Mouse (Mus musculus): Measurements from ENCODE around the gene Thap3. TPM values are rescaled to one million over a fixed set of nuclear protein-coding genes. Genes with fewer than 3 reads are reported as not detected.

Gene Thap3
- 78.1 and 91.7 TPM in 2 replicates for polyA plus RNA-seq (2012; rRNA removed)

GRCm38 (mm10) chr4:151988342-151989109 is at the start of gene Thap3:
TSS of gene Thap3 (minus strand) at chr4:151988997.

GRCm38 (mm10) chr4:152038225-152038984 is 49.6 kb upstream of the Thap3 start, which contains the start of gene Tas1r1:
TSS of gene Tas1r1 (minus strand) at chr4:152038568.

GRCm38 (mm10) chr4:152027524-152027923 is 38.7 kb upstream of the Thap3 start, which contains the start of gene Zbtb48:
TSS of gene Zbtb48 (minus strand) at chr4:152027671.

GRCm38 (mm10) chr4:152008622-152009075 is 19.9 kb upstream of the Thap3 start, which contains the start of gene Klhl21:
TSS of gene Klhl21 (plus strand) at chr4:152008803.

GRCm38 (mm10) chr4:151996173-151996950 is 7.6 kb upstream of the Thap3 start, which contains the start of gene Phf13:
TSS of gene Phf13 (minus strand) at chr4:151996258.

GRCm38 (mm10) chr4:151933505-151934214 is 55.1 kb downstream of the Thap3 start, which contains the start of gene Dnajc11:
TSS of gene Dnajc11 (plus strand) at chr4:151933691.

Other genes with a start within 250 kb of the Thap3 start
- gene Camta1, start 127.1 kb downstream of the Thap3 start, polyA plus RNA-seq (2012; rRNA removed), result 16.4 and 16.6 TPM in 2 replicates
- gene Dnajc11, start 55.3 kb downstream of the Thap3 start, polyA plus RNA-seq (2012; rRNA removed), result 64.8 and 96.3 TPM in 2 replicates
- 40.0 and 48.1 TPM in 2 replicates for gene Phf13, start 7.3 kb upstream of the Thap3 start, polyA plus RNA-seq (2012; rRNA removed)
- gene Klhl21, start 19.8 kb upstream of the Thap3 start, polyA plus RNA-seq (2012; rRNA removed), result 71.2 and 100 TPM in 2 replicates
- gene Zbtb48, start 38.7 kb upstream of the Thap3 start, polyA plus RNA-seq (2012; rRNA removed), result 24.0 and 25.3 TPM in 2 replicates
- gene Tas1r1, start 49.6 kb upstream of the Thap3 start, polyA plus RNA-seq (2012; rRNA removed), result 0.16 and 0.23 TPM in 2 replicates
- gene Nol9, start 50.3 kb upstream of the Thap3 start, polyA plus RNA-seq (2012; rRNA removed), result 37.3 and 39.3 TPM in 2 replicates
- gene Plekhg5, start 83.5 kb upstream of the Thap3 start, polyA plus RNA-seq (2012; rRNA removed), result 44.2 and 51.8 TPM in 2 replicates
- gene Tnfrsf25, start 126.9 kb upstream of the Thap3 start, polyA plus RNA-seq (2012; rRNA removed), result 8.9 and 11.5 TPM in 2 replicates
- 85.4 and 131 TPM in 2 replicates for gene Espn, start 163.4 kb upstream of the Thap3 start, polyA plus RNA-seq (2012; rRNA removed)
- gene Hes2, start 169.9 kb upstream of the Thap3 start, polyA plus RNA-seq (2012; rRNA removed), result 0.15 and 0.16 TPM in 2 replicates
- gene Acot7, start 189.1 kb upstream of the Thap3 start, polyA plus RNA-seq (2012; rRNA removed), result 59.7 and 67.2 TPM in 2 replicates

Data from ovary, adult 2 months (tissue).